Comparison of ENCODE assay signal across 20 mouse cellular contexts in the genomic region with DNA sequence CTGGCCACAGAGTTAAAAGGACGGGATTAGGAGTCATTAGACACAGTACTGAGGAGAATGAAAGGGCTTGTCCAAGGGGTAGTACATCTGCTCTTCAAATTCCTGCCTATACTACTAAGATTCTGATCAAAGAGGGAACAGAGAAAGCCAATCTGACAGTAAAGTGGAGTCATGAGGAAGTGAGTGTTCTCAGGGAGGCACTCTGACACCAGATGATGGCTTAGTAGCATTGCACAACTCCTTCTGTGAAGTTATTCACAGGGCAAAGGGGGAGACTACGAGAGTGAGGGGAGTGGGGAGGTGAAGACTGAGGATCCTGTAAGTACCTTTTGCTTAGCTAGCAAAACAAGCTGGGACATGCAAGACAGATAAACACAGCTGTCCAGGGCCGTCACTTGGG.
"Had no signal": no experiment of that assay in that cellular context is flagged by ENCODE, and none has a peak within 500 bp of the region (broad histone marks: within the 10 kb centered on the region; RNA-seq: fewer than 3 reads in every experiment).

No protein-coding gene starts in this region.

- H3K27me3 ChIP-seq: kidney, embryonic 15.5 days; limb, embryonic 13.5 days; liver, embryonic 12.5 days; liver, embryonic 15.5 days; midbrain, embryonic 12.5 days; neural tube, embryonic 12.5 days; neural tube, embryonic 15.5 days; stomach, embryonic 15.5 days had no signal

- ATAC-seq: liver, embryonic 12.5 days; midbrain, embryonic 16.5 days had no signal

- H3K27ac ChIP-seq: kidney, embryonic 15.5 days; limb, embryonic 10.5 days; limb, embryonic 13.5 days; liver, embryonic 12.5 days; liver, embryonic 15.5 days; macrophage; midbrain, embryonic 12.5 days; neural tube, embryonic 12.5 days; neural tube, embryonic 15.5 days; stomach, embryonic 15.5 days had no signal

- DNase-seq: kidney, adult 11 months; kidney, adult 8-10 months; kidney, postnatal 10 days; liver; lung, adult 2 months; retina, postnatal 1 day; right cerebral cortex, postnatal 25 days; spleen, adult 18-20 months; thymus, postnatal 25 days had no signal

- H3K36me3 ChIP-seq: stomach, embryonic 15.5 days had no signal

- H3K4me3 ChIP-seq: kidney, embryonic 15.5 days; limb, embryonic 10.5 days; limb, embryonic 13.5 days; liver, embryonic 12.5 days; liver, embryonic 15.5 days; midbrain, embryonic 12.5 days; neural tube, embryonic 12.5 days; neural tube, embryonic 15.5 days; stomach, embryonic 15.5 days had no signal

- H3K4me2 ChIP-seq: kidney, embryonic 15.5 days; limb, embryonic 13.5 days; liver, embryonic 12.5 days; liver, embryonic 15.5 days; midbrain, embryonic 12.5 days; neural tube, embryonic 12.5 days; neural tube, embryonic 15.5 days; stomach, embryonic 15.5 days had no signal

- H3K9me3 ChIP-seq: kidney, embryonic 15.5 days; limb, embryonic 10.5 days; limb, embryonic 13.5 days; liver, embryonic 12.5 days; liver, embryonic 15.5 days; midbrain, embryonic 12.5 days; neural tube, embryonic 12.5 days; neural tube, embryonic 15.5 days; stomach, embryonic 15.5 days had no signal

- H3K9ac ChIP-seq: kidney, embryonic 15.5 days; limb, embryonic 13.5 days; liver, embryonic 12.5 days; liver, embryonic 15.5 days; midbrain, embryonic 12.5 days; neural tube, embryonic 12.5 days; neural tube, embryonic 15.5 days; stomach, embryonic 15.5 days had no signal

- H3K4me1 ChIP-seq: kidney, embryonic 15.5 days; limb, embryonic 10.5 days; limb, embryonic 13.5 days; liver, embryonic 12.5 days; liver, embryonic 15.5 days; midbrain, embryonic 12.5 days; neural tube, embryonic 12.5 days; neural tube, embryonic 15.5 days; stomach, embryonic 15.5 days had no signal
